Mouse (Mus musculus) kidney, adult 2 months (tissue): ENCODE data around the gene Zfp335. TPM values are rescaled to one million over a fixed set of nuclear protein-coding genes. Genes with fewer than 3 reads are reported as not detected.
"Not testable (repeated sequence)": the region's sequence is repeated elsewhere in the genome, so short reads cannot be mapped to it uniquely, and the experiment has no call there.

ENCODE experiments used
- DNase-seq: peaks from one replicate; pipeline ENCODE4 v3.0.0; 2021
- H3K27ac ChIP-seq: fragments of 200-500 bp; 2 replicates; pipeline ENCODE4 v1.5.1; 2012; ENCODE audit warnings: low read depth, low read length, control low read depth, inconsistent platforms; ENCODE audit not compliant: insufficient read depth
- H3K27me3 ChIP-seq: fragments of 200-500 bp; replicated peaks from 2 replicates; pipeline ENCODE4 v1.6.1; 2012; ENCODE audit warnings: mild to moderate bottlenecking, moderate library complexity, low read length, inconsistent platforms; ENCODE audit not compliant: control insufficient read depth, insufficient read depth
- H3K36me3 ChIP-seq: fragments of 200-500 bp; 2 replicates; pipeline ENCODE4 v1.6.1; 2012; ENCODE audit warnings: mild to moderate bottlenecking, moderate library complexity, low read length, inconsistent platforms; ENCODE audit not compliant: control insufficient read depth, insufficient read depth
- H3K4me1 ChIP-seq: fragments of 200-500 bp; 2 replicates; pipeline ENCODE4 v1.6.1; 2011; ENCODE audit warnings: low read length; ENCODE audit not compliant: control insufficient read depth, insufficient read depth
- H3K4me3 ChIP-seq: fragments of 200-500 bp; 2 replicates; pipeline ENCODE4 v1.5.1; 2011; ENCODE audit warnings: mild to moderate bottlenecking, low read depth, low read length, control low read depth; ENCODE audit not compliant: insufficient read depth
- CTCF ChIP-seq: fragments of 200-500 bp; conservative IDR thresholded peaks from 2 replicates; pipeline ENCODE4 v1.5.1; 2011; ENCODE audit warnings: low read depth, mild to moderate bottlenecking, control low read depth, low read length, moderate library complexity, mixed read lengths; ENCODE audit not compliant: insufficient read depth, insufficient read length
- POLR2A ChIP-seq: fragments of 200-500 bp; IDR thresholded peaks from one replicate; pipeline ENCODE4 v1.6.1; 2011; ENCODE audit warnings: low read depth, low read length, control low read depth
- WGBS: fragments of 180-500 bp; shearing (Covaris S2); methylation state at CpG from one replicate; pipeline ENCODE4 v1.1.7; 2018; 5-methylcytosine and 5-hydroxymethylcytosine counted together
- polyA plus RNA-seq: library from polyadenylated mRNA; depleted of rRNA; stranded (reverse); fragments of >200 nt; gene quantifications from 2 replicates; pipeline ENCODE4 v1.2.3, GENCODE M21; 2012; rRNA removed

Gene Zfp335
- polyA plus RNA-seq, 1 experiment: 20.4 TPM

DNA sequence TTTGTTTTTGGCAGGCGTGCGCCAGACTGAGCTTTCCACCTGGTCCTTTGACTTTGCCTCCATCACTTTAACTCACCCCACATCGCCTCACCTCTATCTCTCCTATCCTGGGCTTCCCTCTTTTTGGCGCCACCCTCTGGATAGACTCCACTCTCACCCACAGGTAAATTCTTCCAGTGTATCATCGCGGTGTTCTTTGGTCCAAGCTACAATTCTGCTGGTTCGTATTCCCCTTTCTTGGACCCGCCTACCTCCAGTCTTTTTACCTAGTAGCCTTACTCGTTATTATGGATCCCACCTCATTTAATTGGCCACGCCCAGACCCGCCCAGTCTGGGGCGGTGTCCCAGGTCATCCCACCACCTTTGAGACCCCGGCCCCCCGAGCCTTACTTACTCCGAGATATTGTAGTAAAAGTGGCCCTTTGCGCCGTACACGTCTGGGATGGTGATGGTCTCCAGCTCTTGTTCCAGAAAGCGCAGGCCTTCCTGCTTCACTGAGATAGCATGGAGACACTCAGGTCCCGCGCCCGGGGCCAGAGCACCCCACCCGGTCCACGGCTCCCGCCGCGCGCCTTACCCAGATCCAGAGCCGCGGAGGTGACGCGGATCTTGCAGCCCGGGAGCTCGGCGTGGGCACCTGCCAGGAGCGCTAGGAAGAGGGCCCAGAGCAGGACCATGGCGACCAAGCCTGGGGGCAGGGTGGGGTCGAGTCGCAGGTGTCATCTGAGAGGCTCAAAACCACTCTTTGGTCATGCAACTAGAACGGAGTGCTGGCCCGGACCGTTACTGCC lies 55.1 kb downstream of the Zfp335 start:
- 3% methylated on average over 42 of the region's 42 CpGs for WGBS
- Histone ChIP-seq H3K4me3 (peak overlapping the region; percentile 58), H3K36me3 (no peaks in the 10 kb centered on the region), H3K4me1 (no peaks in the 10 kb centered on the region), H3K27me3 (peaks cover 3% of the 10 kb centered on the region), H3K27ac (no peak overlapping the region)
- DNase-seq: no peak
- TF ChIP-seq CTCF (peak; percentile 24; the same call in 1 of the 2 replicates), POLR2A (no peak)

- not testable (repeated sequence) for H3K4me3 ChIP-seq, H3K4me1 ChIP-seq, H3K27me3 ChIP-seq, DNase-seq, H3K36me3 ChIP-seq, H3K27ac ChIP-seq
- WGBS: 85% methylated on average over 5 of the region's 5 CpGs
These were observed 56.0 kb downstream of the Zfp335 start for GRCm38 (mm10) chr2:164855572-164855971.

- H3K4me3 ChIP-seq: no peak overlapping the region
- no peak for TF ChIP-seq POLR2A
- no peak overlapping the region for H3K27ac ChIP-seq
- peaks cover 2% of the 10 kb centered on the region; the same call in 1 of the 2 replicates for H3K27me3 ChIP-seq
- 80% methylated on average over 8 of the region's 8 CpGs for WGBS
- no peaks in the 10 kb centered on the region for H3K36me3 ChIP-seq
- no peak for DNase-seq
- no peaks in the 10 kb centered on the region for H3K4me1 ChIP-seq
These were observed 61.5 kb downstream of the Zfp335 start for GRCm38 (mm10) chr2:164850061-164850460.

GRCm38 (mm10) chr2:164845782-164846181 lies 65.8 kb downstream of the Zfp335 start:
- Histone ChIP-seq H3K36me3 (no peaks in the 10 kb centered on the region), H3K4me1 (no peaks in the 10 kb centered on the region), H3K4me3 (no peak overlapping the region), H3K27me3 (no peaks in the 10 kb centered on the region), H3K27ac (no peak overlapping the region)
- no peak for DNase-seq
- TF ChIP-seq POLR2A (no peak), CTCF (peak; percentile 37)
- whole genome bisulfite sequencing: 60% methylated on average over 3 of the region's 3 CpGs

Other genes with a start within 250 kb of the Zfp335 start
- gene Wfdc11, start 237.7 kb downstream of the Zfp335 start, polyA plus RNA-seq: not detected in 2 replicates
- gene Wfdc13, start 226.7 kb downstream of the Zfp335 start, polyA plus RNA-seq: not detected in 2 replicates
- not detected in 2 replicates for gene Spint4, start 213.3 kb downstream of the Zfp335 start, polyA plus RNA-seq
- not detected in 2 replicates for gene Spint5, start 196.5 kb downstream of the Zfp335 start, polyA plus RNA-seq
- 0.57 and 1.0 TPM in 2 replicates for gene Wfdc3, start 165.8 kb downstream of the Zfp335 start, polyA plus RNA-seq
- gene Dnttip1, start 165.8 kb downstream of the Zfp335 start, polyA plus RNA-seq: 32.6 and 34.5 TPM in 2 replicates
- 6.6 and 7.1 TPM in 2 replicates for gene Ube2c, start 141.9 kb downstream of the Zfp335 start, polyA plus RNA-seq
- gene Tnnc2, start 131.8 kb downstream of the Zfp335 start, polyA plus RNA-seq: 124 TPM in 1 of 2 replicates, not detected in the other
- gene Snx21, start 125.9 kb downstream of the Zfp335 start, polyA plus RNA-seq: 23.2 and 32.9 TPM in 2 replicates
- gene Acot8, start 106.9 kb downstream of the Zfp335 start, polyA plus RNA-seq: 68.4 and 75.7 TPM in 2 replicates
- gene Zswim3, start 106.7 kb downstream of the Zfp335 start, polyA plus RNA-seq: 2.2 and 2.7 TPM in 2 replicates
- 11.7 and 11.8 TPM in 2 replicates for gene Zswim1, start 89.1 kb downstream of the Zfp335 start, polyA plus RNA-seq
- 0.20 TPM in 1 of 2 replicates, not detected in the other for gene Spata25, start 83.2 kb downstream of the Zfp335 start, polyA plus RNA-seq
- gene Ctsa, start 78.9 kb downstream of the Zfp335 start, polyA plus RNA-seq: 504 and 687 TPM in 2 replicates
- gene Neurl2, start 78.3 kb downstream of the Zfp335 start, polyA plus RNA-seq: 3.7 and 4.7 TPM in 2 replicates
- 39.6 and 41.5 TPM in 2 replicates for gene Pltp, start 54.0 kb downstream of the Zfp335 start, polyA plus RNA-seq
- gene Pcif1, start 32.5 kb downstream of the Zfp335 start, polyA plus RNA-seq: 37.2 and 43.1 TPM in 2 replicates
- 1.7 and 1.8 TPM in 2 replicates for gene Mmp9, start 29.0 kb upstream of the Zfp335 start, polyA plus RNA-seq
- 1.5 and 2.2 TPM in 2 replicates for gene Slc12a5, start 49.0 kb upstream of the Zfp335 start, polyA plus RNA-seq
- 31.3 and 34.4 TPM in 2 replicates for gene Ncoa5, start 123.1 kb upstream of the Zfp335 start, polyA plus RNA-seq
- 6.1 and 11.2 TPM in 2 replicates for gene Cd40, start 143.9 kb upstream of the Zfp335 start, polyA plus RNA-seq
- not detected in 2 replicates for gene 1700025C18Rik, start 179.0 kb upstream of the Zfp335 start, polyA plus RNA-seq